Mouse (Mus musculus): ENCODE data around the gene Stub1.

The Stub1 gene

DNA sequence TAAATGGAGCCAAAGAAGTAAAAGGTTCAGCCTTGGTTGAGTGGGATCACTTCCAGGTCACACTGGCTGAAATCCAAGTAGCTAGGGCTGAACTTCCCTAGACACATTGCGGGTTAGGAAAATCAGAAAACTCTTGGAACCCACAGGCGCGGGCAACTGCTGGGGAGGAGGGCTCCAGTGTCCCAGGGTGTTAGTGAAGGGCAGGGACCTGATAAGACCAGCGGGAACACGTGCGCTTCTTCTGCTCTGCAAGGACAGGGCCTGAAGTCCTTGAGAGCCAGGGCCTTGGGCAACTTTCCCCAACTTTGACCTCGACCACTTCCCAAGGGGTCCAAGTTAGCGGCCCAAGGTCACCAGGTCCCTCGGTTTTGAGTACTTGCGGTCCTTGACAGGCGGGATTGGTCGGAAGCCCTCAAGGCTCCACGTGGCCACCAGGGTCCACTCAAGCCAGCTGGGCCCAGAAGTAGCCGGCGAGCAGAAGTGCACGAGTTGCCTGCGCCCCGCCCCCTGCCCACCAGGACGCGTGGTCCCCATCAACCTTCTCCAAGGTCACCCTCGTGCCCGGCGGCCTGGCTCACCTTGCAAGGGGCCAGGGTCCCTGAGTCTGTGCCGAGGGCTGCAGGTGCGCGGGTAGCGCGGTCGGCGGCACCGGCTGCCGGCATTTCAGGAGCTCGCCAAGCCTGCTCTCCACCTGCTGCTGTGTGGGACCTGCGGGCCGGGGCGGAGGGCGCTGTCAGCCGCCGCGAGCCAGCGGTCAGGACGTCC, 34.8 kb upstream of the Stub1 start:
- DNase-seq: peak; percentile 52

GRCm38 (mm10) chr17:25867509-25867835, 34.3 kb upstream of the Stub1 start:
- no peak for DNase-seq

GRCm38 (mm10) chr17:25866172-25866571, 33.0 kb upstream of the Stub1 start:
- no peak for DNase-seq

- DNase-seq: no peak
Measured at GRCm38 (mm10) chr17:25865288-25865687, 32.1 kb upstream of the Stub1 start.

DNA sequence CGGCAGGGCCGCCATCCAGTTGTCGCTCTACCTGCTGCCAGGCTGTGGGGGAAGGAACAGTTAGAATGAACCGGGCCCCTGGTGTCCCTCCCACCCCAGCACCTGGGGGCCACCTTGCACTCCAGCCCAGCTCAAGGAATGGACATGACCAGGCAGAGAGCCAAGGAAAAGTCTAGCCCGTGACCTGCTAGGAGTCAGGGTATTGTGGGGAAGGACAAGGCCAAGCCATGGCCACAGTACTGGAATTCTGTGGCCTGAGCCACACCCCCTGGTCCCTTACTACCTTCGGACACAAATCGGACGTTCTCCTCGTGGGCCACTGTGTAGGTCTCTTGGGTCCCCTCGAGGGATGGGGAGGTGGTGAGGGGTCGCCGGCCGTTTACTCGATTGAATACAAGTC, 31.1 kb upstream of the Stub1 start:
- DNase-seq: no peak

DNA sequence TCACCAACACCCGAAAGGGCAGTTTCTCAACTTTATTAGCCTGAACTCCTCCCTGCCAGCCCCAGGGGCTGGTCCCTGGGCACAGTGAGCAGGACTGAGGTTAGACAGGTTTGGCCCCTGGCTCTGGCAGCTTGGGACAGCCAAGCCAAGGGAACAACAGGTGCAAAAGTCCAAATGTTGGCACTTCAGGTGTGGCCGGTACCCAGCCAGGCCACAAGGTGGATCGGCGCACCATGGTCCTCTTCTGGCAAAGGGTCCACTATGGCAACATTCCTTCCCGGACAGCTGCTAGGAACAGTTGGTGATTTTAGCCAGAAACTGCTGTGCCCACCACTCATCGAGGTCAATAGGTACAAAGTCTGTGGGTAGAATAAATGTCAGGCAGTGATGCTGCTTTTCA, 30.5 kb upstream of the Stub1 start:
- no peak for DNase-seq

DNA sequence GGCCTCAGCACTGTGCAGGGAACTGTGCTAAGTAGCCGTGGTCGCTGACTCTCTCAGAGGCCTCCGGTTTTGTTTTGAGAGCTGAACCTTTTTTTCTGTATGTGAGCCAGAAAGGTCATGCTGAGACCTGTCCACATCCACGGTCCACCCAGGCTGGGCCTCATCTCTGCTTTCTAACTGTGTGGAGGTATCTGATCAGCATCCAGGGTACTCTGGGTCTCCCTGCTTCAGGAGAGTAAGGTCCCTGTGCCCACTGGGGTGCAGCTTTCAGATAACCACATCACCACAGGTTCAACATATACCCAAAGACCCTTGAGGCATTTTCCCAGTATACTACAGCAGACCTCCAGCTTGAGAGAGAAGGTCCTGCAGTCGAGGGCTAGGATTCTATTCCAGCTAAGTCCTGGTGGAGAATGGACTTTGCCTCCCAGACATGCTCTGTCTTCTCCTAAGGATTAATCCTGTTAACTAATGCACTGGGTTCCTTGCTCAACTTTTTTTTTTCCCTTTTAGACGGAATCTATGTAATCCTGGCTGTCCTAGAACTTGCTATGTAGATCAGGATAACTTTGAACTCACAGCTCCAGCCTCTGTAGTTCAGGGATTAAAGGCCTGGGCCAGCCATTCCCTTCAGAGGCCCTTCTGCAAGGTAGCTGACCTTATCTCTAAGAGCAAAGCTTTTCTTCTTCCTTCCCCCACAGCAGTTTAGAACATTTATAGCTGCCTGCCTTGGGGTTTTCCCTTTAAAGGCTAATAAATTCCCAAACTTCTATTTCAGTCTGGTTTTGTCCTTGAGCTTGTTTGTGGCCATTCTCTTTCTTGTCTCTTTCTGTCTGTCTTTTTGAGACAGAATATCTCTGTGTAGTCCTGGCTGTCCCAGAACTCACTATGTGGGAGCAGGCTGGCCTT, 28.8 kb upstream of the Stub1 start:
- DNase-seq: no peak

DNA sequence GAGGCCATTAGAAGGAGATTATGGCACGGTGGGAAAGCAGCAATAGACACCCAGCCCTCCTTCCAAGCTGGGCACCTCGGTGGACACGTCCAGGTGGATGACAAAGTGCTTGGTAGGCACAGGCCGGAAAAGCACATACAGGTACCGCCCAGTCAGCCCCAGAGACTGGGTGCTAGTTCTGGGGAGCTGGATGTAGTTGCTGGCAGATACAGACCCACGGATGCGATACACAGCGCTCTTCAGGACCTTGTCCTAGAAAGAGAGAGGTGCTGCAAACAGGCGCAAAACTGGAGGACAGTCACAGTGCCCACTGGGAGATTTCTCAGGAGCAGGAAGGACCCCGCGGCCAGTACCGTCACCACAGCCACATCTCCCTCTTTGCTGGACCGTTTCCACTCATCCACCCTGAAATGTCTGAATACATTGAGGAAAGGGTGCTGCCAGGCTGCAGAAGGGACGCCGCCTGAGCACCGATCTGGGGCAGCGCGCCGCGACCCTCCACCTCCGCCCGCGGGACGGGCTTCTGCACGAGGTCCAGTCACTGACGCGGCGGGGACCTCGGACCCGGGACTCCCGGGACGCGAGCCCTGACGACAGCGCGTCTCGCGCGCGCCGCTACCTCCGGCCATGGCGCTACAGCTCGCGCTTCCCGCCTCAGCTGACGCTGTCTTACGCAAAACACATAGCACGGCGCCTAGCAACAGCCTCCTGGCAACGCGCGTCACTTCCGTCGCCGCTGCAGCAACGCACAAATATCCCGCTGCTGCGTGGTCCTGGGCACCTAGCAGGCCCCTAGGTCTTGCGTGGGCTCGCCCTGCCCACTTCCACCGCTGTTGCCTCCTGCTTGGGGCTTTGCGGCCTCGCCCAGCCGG, 27.9 kb upstream of the Stub1 start, which contains the start of gene Wdr90:
Gene Wdr90, minus strand, starts transcription at position 670 of the 872 bp plus-strand sequence.
- DNase-seq: peak; percentile 91

DNA sequence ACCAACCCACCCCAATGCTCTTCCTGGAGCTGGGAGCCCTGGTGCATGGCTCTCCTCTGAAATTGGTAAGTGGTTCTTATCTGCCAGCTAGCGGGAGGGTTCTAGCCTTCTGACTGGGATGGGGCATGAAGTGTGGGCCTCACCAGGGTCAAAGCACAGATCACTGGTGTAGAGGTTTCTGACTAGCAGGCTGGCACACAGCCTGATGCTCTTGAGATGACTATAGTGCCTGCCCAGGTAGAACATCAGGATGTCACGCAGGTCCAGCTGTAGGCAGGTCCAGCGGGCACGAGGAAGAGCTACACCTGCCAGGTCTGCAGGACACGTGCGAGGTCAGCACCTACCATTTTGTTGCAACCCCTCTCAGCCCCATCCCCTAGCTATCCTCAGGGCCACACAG, 27.0 kb upstream of the Stub1 start:
- DNase-seq: no peak

DNA sequence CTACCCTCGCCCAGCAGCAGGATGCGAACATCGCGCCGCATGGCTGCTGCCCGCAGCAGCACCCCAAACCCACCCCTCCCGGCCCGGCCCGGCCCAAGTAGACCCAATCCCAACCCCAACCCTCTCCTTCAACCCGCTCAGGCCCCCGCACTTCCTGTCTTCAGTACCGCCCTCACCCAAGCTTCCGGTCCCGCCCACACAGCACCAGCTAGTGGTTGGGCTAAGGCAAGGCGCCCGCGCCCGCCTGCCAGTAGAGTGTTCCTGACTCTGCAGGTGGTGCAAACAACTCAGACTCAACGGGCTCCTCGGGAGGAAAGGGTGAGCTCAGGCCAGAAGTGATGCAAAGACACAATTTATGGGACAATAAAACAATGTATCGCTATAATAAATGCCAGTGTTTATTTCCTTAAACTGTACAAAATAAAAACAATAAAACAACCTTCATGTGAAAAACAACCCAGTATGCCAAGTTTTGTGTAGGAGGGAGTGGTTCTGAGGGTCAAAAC, 11.2 kb upstream of the Stub1 start, which contains the start of gene Rhot2:
Gene Rhot2, minus strand, starts transcription at position 456 of the 506 bp plus-strand sequence.
- DNase-seq: peak; percentile 96

DNA sequence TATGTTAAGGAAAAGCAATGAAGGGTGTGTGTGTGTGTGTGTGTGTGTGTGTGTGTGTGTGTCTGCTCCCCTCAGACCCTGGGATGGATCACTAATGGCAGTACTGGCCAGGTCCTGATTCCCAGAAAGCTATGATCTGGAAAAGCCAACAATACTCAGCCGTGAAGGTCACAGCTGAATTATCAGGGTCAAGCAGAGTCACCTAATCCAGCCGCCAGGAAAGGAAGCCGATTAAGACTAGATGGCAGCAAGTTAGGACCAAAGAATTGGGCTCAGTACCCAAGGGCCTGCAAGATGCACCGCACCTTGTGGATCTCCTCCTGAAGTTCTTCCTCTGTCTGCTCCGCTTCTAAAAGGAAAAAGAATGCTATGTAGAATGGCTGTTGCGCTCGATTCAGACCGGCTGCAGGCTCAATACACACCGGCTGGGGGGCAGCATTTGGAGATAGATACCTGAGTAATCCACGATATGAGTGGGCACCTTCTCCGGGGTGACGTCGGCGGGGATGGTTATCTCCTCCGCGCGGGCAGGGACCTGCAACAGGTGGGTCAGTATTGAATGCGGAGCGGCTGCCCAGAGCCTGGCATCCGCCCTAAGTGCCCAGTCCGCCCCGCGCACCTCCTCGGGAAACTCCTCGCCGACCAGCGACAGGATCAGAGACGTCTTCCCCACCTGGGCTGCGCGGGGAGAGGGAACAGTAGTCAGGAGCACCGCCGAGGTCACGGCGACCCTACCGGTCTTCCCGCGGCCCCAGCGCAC, 10.6 kb upstream of the Stub1 start:
- DNase-seq: no peak

DNA sequence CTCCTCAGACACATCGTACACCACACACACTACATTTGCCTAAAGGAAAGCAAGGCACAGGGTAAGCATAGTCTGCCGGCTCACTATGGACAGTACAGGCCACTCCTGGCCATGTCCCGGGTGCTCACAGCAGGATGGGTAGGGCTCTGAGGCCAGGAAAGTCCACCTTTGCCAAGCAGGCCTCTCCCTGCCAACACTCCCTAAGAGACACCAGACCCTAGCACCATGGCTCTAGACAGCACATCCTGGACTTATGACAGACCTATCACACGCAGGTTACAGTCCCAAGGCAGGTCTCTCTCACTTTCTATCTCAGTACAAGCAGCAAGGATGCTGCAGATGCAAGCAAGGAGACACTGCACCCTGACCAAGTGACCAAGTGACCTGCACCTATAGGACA, 9.9 kb upstream of the Stub1 start:
- DNase-seq: no peak

GRCm38 (mm10) chr17:25842509-25842908, 9.3 kb upstream of the Stub1 start:
- no peak for DNase-seq

- DNase-seq: no peak
Measured at GRCm38 (mm10) chr17:25841117-25841880, 8.1 kb upstream of the Stub1 start, which contains the start of gene Gm20683. Gene Gm20683, minus strand, starts transcription at chr17:25841763.

DNA sequence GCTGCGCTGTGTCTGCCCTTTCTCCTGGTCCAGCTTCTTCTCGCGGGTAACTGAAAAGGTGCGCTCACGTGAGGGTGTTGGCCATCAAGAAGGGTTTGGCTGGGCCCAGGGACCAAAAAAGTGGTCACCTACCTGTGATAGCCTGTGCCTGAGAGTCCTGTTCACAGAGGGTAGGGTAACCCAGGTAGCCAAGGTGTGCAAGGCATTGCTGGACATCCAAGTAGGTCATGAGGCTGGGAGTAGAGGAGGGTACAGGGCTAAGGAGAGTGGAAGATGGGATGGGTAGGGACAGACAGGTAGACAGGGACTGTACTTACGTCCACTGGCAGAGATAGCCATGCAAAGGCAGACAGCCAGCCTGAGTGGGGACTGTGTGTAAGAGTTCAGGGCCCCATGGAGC, 7.3 kb upstream of the Stub1 start:
- DNase-seq: no peak

- no peak for DNase-seq
Measured at GRCm38 (mm10) chr17:25839455-25840235, 6.4 kb upstream of the Stub1 start.

- no peak for DNase-seq
Measured at GRCm38 (mm10) chr17:25838904-25839303, 5.7 kb upstream of the Stub1 start.

GRCm38 (mm10) chr17:25837533-25837932, 4.3 kb upstream of the Stub1 start:
- no peak for DNase-seq

GRCm38 (mm10) chr17:25837076-25837410, 3.8 kb upstream of the Stub1 start, which contains the start of gene Rhbdl1:
Gene Rhbdl1, minus strand, starts transcription at chr17:25837295.
- DNase-seq: peak; percentile 57

GRCm38 (mm10) chr17:25836397-25837075, 3.3 kb upstream of the Stub1 start:
- DNase-seq: no peak

Measured in lung, postnatal 14 days (tissue).